Mouse (Mus musculus) hindbrain, embryonic 16.5 days (tissue): ENCODE data around the gene Ttll9. TPM values are rescaled to one million over a fixed set of nuclear protein-coding genes. Genes with fewer than 3 reads are reported as not detected.

Experiments used
- ATAC-seq: fragments of 200-750 bp; cut with Nextera tagmentation; 2 replicates; pipeline ENCODE4 v1.8.0; 2017; ENCODE audit warnings: moderate TSS enrichment, moderate library complexity
- H3K27ac ChIP-seq: fragments of 300-500 bp; sonication (generic); 2 replicates; pipeline ENCODE4 v1.5.1; 2014; ENCODE audit warnings: low read depth, mild to moderate bottlenecking, control low read depth, low read length, moderate library complexity
- H3K27me3 ChIP-seq: fragments of 300-500 bp; sonication (generic); replicated peaks from 2 replicates; pipeline ENCODE4 v1.6.1; 2014; ENCODE audit warnings: low read length; ENCODE audit not compliant: control insufficient read depth, insufficient read depth
- H3K36me3 ChIP-seq: fragments of 300-500 bp; sonication (generic); 2 replicates; pipeline ENCODE4 v1.6.1; 2014; ENCODE audit warnings: mild to moderate bottlenecking, low read length, moderate library complexity, mixed read lengths; ENCODE audit not compliant: control insufficient read depth, insufficient read depth
- H3K4me1 ChIP-seq: fragments of 300-500 bp; sonication (generic); 2 replicates; pipeline ENCODE4 v1.6.1; 2014; ENCODE audit warnings: low read depth, low read length; ENCODE audit not compliant: control insufficient read depth, insufficient read depth
- H3K4me2 ChIP-seq: fragments of 300-500 bp; sonication (generic); 2 replicates; pipeline ENCODE4 v1.6.1; 2014; ENCODE audit warnings: mild to moderate bottlenecking, low read length, control low read depth, moderate library complexity
- H3K4me3 ChIP-seq: fragments of 300-500 bp; sonication (generic); 2 replicates; pipeline ENCODE4 v1.5.1; 2014; ENCODE audit warnings: mild to moderate bottlenecking, low read length, control low read depth, moderate library complexity
- H3K9ac ChIP-seq: fragments of 300-500 bp; sonication (generic); 2 replicates; pipeline ENCODE4 v1.6.1; 2014; ENCODE audit warnings: low read depth, mild to moderate bottlenecking, control low read depth, low read length, moderate library complexity
- H3K9me3 ChIP-seq: fragments of 300-500 bp; sonication (generic); 2 replicates; pipeline ENCODE4 v1.6.1; 2014; ENCODE audit warnings: mild to moderate bottlenecking, low read length, moderate library complexity; ENCODE audit not compliant: control insufficient read depth
- WGBS: fragments of 180-500 bp; shearing (Covaris S2); extraction: QIAGEN DNeasy Blood & Tissue Kit; methylation state at CpG from one replicate; pipeline ENCODE4 v1.1.7; 2014; 5-methylcytosine and 5-hydroxymethylcytosine counted together
- polyA plus RNA-seq: library from polyadenylated mRNA; unstranded; fragments of >200 nt; fragmentation: Nextera tagmentation; extraction: Ambion mirVana; gene quantifications from 2 replicates; pipeline ENCODE4 v1.2.1, GENCODE M21; 2015

Ttll9 gene
- polyA plus RNA-seq, 1 experiment from 2014 or later, result 9.2 TPM

DNA sequence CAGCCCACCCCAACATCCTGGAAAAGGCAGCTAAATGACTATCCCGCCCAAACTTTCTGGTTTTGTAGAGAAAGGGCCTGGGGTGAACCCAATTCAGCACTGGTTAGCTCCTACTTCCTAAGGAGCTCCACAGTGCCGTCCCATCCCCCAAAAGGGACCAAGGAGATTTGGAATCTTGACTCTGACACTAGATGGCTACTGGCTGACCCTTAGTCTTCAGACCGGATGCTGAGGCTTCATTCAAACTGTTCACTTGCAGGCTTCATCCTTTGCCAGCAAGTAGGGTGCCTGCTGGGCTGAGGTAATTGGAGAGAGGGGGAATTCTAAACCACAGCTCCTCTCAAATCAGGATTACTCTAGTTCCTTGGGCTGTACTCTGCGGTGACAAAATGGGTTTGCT, 70.7 kb downstream of the Ttll9 start:
- H3K9ac ChIP-seq, result peak overlapping the region; percentile 84
- H3K4me1 ChIP-seq, result peaks cover 30% of the 10 kb centered on the region

DNA sequence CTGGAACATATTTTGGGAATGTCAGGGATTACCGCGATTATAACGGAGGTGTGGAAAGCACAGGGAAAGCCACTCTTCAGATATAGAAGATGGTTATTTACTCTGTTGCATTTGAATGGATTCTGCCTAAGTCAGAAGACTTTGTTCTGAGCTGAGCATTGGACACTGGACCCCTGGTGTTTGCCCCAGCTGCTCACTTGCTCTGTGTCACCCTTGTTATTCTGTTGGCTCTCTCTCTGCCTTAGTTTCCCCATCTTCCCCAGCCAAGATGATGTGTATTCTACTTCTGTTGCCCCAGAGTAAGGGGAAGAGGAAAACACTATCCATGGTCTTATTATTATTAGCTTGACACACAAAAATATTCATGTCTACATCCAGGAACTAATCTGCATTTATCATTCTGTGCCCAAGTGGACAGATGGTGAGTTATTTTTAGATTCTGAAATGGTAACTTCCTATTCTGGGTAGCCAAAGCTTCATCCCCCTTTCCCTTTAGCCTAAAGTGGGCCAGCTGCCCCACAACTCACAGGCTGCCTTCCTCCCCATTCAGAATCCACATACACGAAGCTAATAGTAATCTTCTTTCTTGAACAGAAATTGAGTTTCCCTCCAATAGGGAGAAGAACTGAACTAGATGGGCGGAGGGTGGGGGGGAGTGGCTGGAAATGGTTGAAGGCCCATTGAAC, 71.4 kb downstream of the Ttll9 start:
- H3K27ac ChIP-seq, result peak overlapping the region; percentile 6; the same call in 1 of the 2 replicates
- WGBS, result 67% methylated on average over 5 of the region's 5 CpGs
- ATAC-seq, result no peak

More for the DNA sequence above, 70.7 kb downstream of the Ttll9 start:
- Histone ChIP-seq H3K36me3 (no peaks in the 10 kb centered on the region), H3K9me3 (no peaks in the 10 kb centered on the region), H3K27me3 (no peaks in the 10 kb centered on the region), H3K27ac (peak overlapping the region; percentile 6; the same call in 1 of the 2 replicates), H3K4me3 (peak overlapping the region; percentile 72), H3K4me2 (peak overlapping the region; percentile 78)
- no peak for ATAC-seq
- WGBS, result 12% methylated on average over 4 of the region's 4 CpGs

DNA sequence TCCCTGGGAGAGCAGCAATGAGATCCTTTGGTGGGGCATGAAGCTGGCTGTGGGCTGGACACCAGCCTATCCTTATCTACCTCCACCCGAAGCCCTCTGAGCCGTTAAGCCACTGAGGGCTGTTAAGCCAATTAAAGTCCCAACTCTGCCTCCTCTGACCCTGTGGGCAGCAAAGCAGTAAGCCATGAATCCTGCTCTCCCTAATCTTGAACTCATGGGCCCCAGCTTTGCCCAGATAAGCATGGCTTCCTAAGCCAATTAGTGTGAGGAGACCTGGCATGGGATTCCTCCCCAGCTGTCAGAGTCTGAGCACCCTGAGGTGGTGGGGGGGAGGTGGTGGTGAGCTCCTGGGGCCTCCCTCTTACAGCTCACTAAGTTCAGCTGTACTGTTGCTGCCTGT, 74.4 kb downstream of the Ttll9 start:
- Histone ChIP-seq H3K4me3 (no peak overlapping the region), H3K9me3 (no peaks in the 10 kb centered on the region), H3K4me2 (no peak overlapping the region), H3K36me3 (no peaks in the 10 kb centered on the region), H3K27ac (no peak overlapping the region), H3K9ac (no peak overlapping the region), H3K27me3 (no peaks in the 10 kb centered on the region), H3K4me1 (peaks cover 27% of the 10 kb centered on the region)
- 72% methylated on average over 2 of the region's 2 CpGs for WGBS
- no peak for ATAC-seq

More for the DNA sequence above, 71.4 kb downstream of the Ttll9 start:
- no peaks in the 10 kb centered on the region for H3K9me3 ChIP-seq
- H3K36me3 ChIP-seq, result no peaks in the 10 kb centered on the region
- peaks cover 34% of the 10 kb centered on the region for H3K4me1 ChIP-seq
- H3K27me3 ChIP-seq, result no peaks in the 10 kb centered on the region
- peak overlapping the region; percentile 84; the same call in 1 of the 2 replicates for H3K9ac ChIP-seq
- peak overlapping the region; percentile 78 for H3K4me2 ChIP-seq
- peak overlapping the region; percentile 72 for H3K4me3 ChIP-seq

- Histone ChIP-seq H3K27me3 (no peaks in the 10 kb centered on the region), H3K9ac (no peak overlapping the region), H3K4me3 (no peak overlapping the region), H3K9me3 (no peaks in the 10 kb centered on the region), H3K36me3 (no peaks in the 10 kb centered on the region), H3K27ac (no peak overlapping the region), H3K4me2 (no peak overlapping the region), H3K4me1 (peaks cover 18% of the 10 kb centered on the region)
- ATAC-seq, result no peak
- WGBS, result 50% methylated on average over 3 of the region's 3 CpGs
Measured at GRCm38 (mm10) chr2:153043886-153044285, 81.6 kb downstream of the Ttll9 start.

GRCm38 (mm10) chr2:153045884-153046299, 83.6 kb downstream of the Ttll9 start:
- Histone ChIP-seq H3K4me3 (no peak overlapping the region), H3K9ac (no peak overlapping the region), H3K4me2 (no peak overlapping the region), H3K27me3 (no peaks in the 10 kb centered on the region), H3K27ac (peak overlapping the region; percentile 67), H3K4me1 (peaks cover 29% of the 10 kb centered on the region), H3K36me3 (no peaks in the 10 kb centered on the region), H3K9me3 (no peaks in the 10 kb centered on the region)
- peak; percentile 53 for ATAC-seq
- 19% methylated on average over 8 of the region's 8 CpGs for WGBS

- peak overlapping the region; percentile 66 for H3K27ac ChIP-seq
- no peak for ATAC-seq
- no peak overlapping the region for H3K4me3 ChIP-seq
- H3K36me3 ChIP-seq, result no peaks in the 10 kb centered on the region
- no peak overlapping the region for H3K4me2 ChIP-seq
- WGBS, result 40% methylated on average over 17 of the region's 17 CpGs
- no peak overlapping the region for H3K9ac ChIP-seq
- peaks cover 36% of the 10 kb centered on the region for H3K4me1 ChIP-seq
- no peaks in the 10 kb centered on the region for H3K9me3 ChIP-seq
- no peaks in the 10 kb centered on the region; the same call in 1 of the 2 replicates for H3K27me3 ChIP-seq
Measured at GRCm38 (mm10) chr2:153047828-153048465, 85.7 kb downstream of the Ttll9 start.

- 37% methylated on average over 9 of the region's 9 CpGs for WGBS
- Histone ChIP-seq H3K9ac (peak overlapping the region; percentile 9; the same call in 1 of the 2 replicates), H3K27me3 (no peaks in the 10 kb centered on the region; the same call in 1 of the 2 replicates), H3K4me1 (peaks cover 36% of the 10 kb centered on the region), H3K4me2 (no peak overlapping the region), H3K27ac (peak overlapping the region; percentile 86), H3K36me3 (peaks cover 6% of the 10 kb centered on the region), H3K4me3 (no peak overlapping the region), H3K9me3 (no peaks in the 10 kb centered on the region)
- peak; percentile 78 for ATAC-seq
Measured at GRCm38 (mm10) chr2:153049288-153049996, 87.2 kb downstream of the Ttll9 start.

DNA sequence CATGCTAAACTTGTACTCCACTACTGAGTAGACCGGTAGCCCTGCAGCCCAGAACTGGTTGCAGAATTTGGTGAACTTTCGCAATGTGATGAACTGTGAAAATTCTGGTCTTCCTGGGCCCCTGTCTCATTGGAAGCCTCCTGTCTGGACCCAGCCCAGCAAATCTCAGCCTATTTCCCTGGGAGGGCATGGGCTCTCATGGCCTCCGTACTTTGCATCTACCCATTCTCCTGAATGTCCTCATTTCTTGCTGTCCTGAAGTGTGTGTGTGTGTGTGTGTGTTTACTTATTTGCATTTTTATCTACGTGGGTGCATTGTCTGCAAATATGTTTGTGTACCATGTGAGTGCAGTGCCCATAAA, 87.7 kb downstream of the Ttll9 start:
- Histone ChIP-seq H3K27me3 (no peaks in the 10 kb centered on the region; the same call in 1 of the 2 replicates), H3K4me2 (no peak overlapping the region), H3K4me3 (no peak overlapping the region), H3K9ac (no peak overlapping the region; the same call in 1 of the 2 replicates), H3K4me1 (peaks cover 36% of the 10 kb centered on the region), H3K36me3 (peaks cover 12% of the 10 kb centered on the region), H3K27ac (peak overlapping the region; percentile 86), H3K9me3 (no peaks in the 10 kb centered on the region)
- WGBS, result 79% methylated on average over 4 of the region's 4 CpGs
- no peak for ATAC-seq

GRCm38 (mm10) chr2:153051095-153051494, 88.8 kb downstream of the Ttll9 start:
- H3K4me2 ChIP-seq, result no peak overlapping the region
- no peak for ATAC-seq
- peaks cover 16% of the 10 kb centered on the region for H3K36me3 ChIP-seq
- no peak overlapping the region for H3K4me3 ChIP-seq
- no peaks in the 10 kb centered on the region; the same call in 1 of the 2 replicates for H3K27me3 ChIP-seq
- WGBS, result 77% methylated on average over 6 of the region's 6 CpGs
- H3K27ac ChIP-seq, result no peak overlapping the region
- peaks cover 33% of the 10 kb centered on the region for H3K4me1 ChIP-seq
- H3K9ac ChIP-seq, result no peak overlapping the region
- H3K9me3 ChIP-seq, result no peaks in the 10 kb centered on the region
